Mouse (Mus musculus) stomach, embryonic 16.5 days (tissue): ENCODE measurements around the gene Sos2. TPM values are rescaled to one million over a fixed set of nuclear protein-coding genes. Genes with fewer than 3 reads are reported as not detected.
A peak's percentile ranks its signal among the peaks of the same experiment; 100 is the strongest.

Source experiments
- ATAC-seq: fragments of 200-750 bp; cut with Nextera tagmentation; 2 replicates; pipeline ENCODE4 v1.8.0; 2017; ENCODE audit warnings: moderate number of reproducible peaks, moderate TSS enrichment; ENCODE audit not compliant: insufficient read depth, low FRiP score
- H3K27ac ChIP-seq: fragments of 300-500 bp; sonication (generic); 2 replicates; pipeline ENCODE4 v1.5.1; 2014; ENCODE audit warnings: low read length
- H3K27me3 ChIP-seq: fragments of 300-500 bp; sonication (generic); 2 replicates; pipeline ENCODE4 v1.6.1; 2014; ENCODE audit warnings: low read length, control low read depth, mixed read lengths; ENCODE audit not compliant: control insufficient read depth, insufficient read depth
- H3K36me3 ChIP-seq: fragments of 300-500 bp; sonication (generic); 2 replicates; pipeline ENCODE4 v1.6.1; 2014; ENCODE audit warnings: low read length; ENCODE audit not compliant: control insufficient read depth, insufficient read depth
- H3K4me1 ChIP-seq: fragments of 300-500 bp; sonication (generic); 2 replicates; pipeline ENCODE4 v1.6.1; 2014; ENCODE audit warnings: low read length, control low read depth, mixed read lengths; ENCODE audit not compliant: control insufficient read depth, insufficient read depth
- H3K4me2 ChIP-seq: fragments of 300-500 bp; sonication (generic); 2 replicates; pipeline ENCODE4 v1.6.1; 2014; ENCODE audit warnings: low read depth, low read length, mixed read lengths
- H3K4me3 ChIP-seq: fragments of 300-500 bp; sonication (generic); replicated peaks from 2 replicates; pipeline ENCODE4 v1.5.1; 2014; ENCODE audit warnings: mild to moderate bottlenecking, low read length
- H3K9ac ChIP-seq: fragments of 300-500 bp; sonication (generic); 2 replicates; pipeline ENCODE4 v1.6.1; 2014; ENCODE audit warnings: low read length
- H3K9me3 ChIP-seq: fragments of 300-500 bp; sonication (generic); replicated peaks from 2 replicates; pipeline ENCODE4 v1.6.1; 2016; ENCODE audit warnings: low read length, control low read depth; ENCODE audit not compliant: control insufficient read depth
- WGBS: fragments of 180-500 bp; shearing (Covaris S2); extraction: QIAGEN DNeasy Blood & Tissue Kit; methylation state at CpG from one replicate; pipeline ENCODE4 v1.1.7; 2014; 5-methylcytosine and 5-hydroxymethylcytosine counted together
- polyA plus RNA-seq: library from polyadenylated mRNA; unstranded; fragments of >200 nt; fragmentation: Nextera tagmentation; extraction: Ambion mirVana; gene quantifications from 2 replicates; pipeline ENCODE4 v1.2.1, GENCODE M21; 2015

The Sos2 gene
- 8.2 and 11.8 TPM in 2 replicates for polyA plus RNA-seq

DNA sequence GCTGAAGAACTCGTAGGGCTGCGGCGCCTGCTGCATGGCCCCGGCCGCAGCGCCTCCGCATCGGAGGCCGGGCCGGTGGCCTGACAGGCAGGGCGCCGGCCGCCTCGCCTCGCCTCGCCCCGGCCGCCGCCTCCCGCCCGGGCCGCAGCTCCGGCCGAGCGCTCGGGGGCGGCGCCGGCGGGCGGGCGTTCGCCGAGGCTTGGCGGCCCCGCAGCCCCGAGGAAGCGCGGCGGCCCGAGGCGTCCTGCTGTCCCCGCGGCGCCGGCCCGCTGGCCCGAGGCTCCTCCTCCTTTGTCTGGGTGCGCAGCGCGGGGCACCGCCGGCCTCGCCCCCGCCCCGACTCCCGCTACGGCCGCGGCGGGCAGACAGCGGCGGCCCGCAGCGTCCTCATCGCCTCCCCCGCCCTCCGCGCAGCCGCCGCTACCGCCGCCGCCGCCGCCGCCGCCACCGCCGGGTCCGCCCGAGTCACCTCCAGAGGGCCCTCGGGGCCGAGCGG is at the start of gene Sos2:
Gene Sos2, minus strand, starts transcription at position 287 of the 496 bp plus-strand sequence.
- Histone ChIP-seq H3K4me1 (peaks cover 18% of the 10 kb centered on the region), H3K9ac (peak within 1 kb of the TSS; percentile 98), H3K36me3 (no peaks in the 10 kb centered on the region), H3K4me2 (peak within 1 kb of the TSS; percentile 92), H3K27me3 (no peaks in the 10 kb centered on the region), H3K9me3 (no peaks in the 10 kb centered on the region), H3K4me3 (peak within 1 kb of the TSS; percentile 94), H3K27ac (peak within 1 kb of the TSS; percentile 99)
- under 1% methylated on average over 58 of the region's 85 CpGs for WGBS
- peak; percentile 83 for ATAC-seq

GRCm38 (mm10) chr12:69730306-69730705 is 48.7 kb upstream of the Sos2 start:
- no peak overlapping the region for H3K9ac ChIP-seq
- no peak for ATAC-seq
- no peaks in the 10 kb centered on the region for H3K27me3 ChIP-seq
- no peaks in the 10 kb centered on the region for H3K9me3 ChIP-seq
- H3K36me3 ChIP-seq = no peaks in the 10 kb centered on the region
- 91% methylated on average over 1 of the region's 1 CpGs for WGBS
- H3K4me3 ChIP-seq = no peak overlapping the region
- H3K27ac ChIP-seq = no peak overlapping the region
- no peak overlapping the region for H3K4me2 ChIP-seq
- peaks cover 3% of the 10 kb centered on the region; the same call in 1 of the 2 replicates for H3K4me1 ChIP-seq

GRCm38 (mm10) chr12:69729246-69729645 is 47.6 kb upstream of the Sos2 start:
- H3K4me3 ChIP-seq = no peak overlapping the region
- 85% methylated on average over 1 of the region's 1 CpGs for WGBS
- H3K27me3 ChIP-seq = no peaks in the 10 kb centered on the region
- no peak overlapping the region for H3K27ac ChIP-seq
- H3K4me2 ChIP-seq = no peak overlapping the region
- no peak for ATAC-seq
- H3K9me3 ChIP-seq = no peaks in the 10 kb centered on the region
- H3K36me3 ChIP-seq = no peaks in the 10 kb centered on the region
- H3K4me1 ChIP-seq = peaks cover 4% of the 10 kb centered on the region; the same call in 1 of the 2 replicates
- H3K9ac ChIP-seq = no peak overlapping the region

GRCm38 (mm10) chr12:69724711-69725460 is 43.2 kb upstream of the Sos2 start, which contains the start of the genes L2hgdh and Atp5s:
TSS of gene L2hgdh (minus strand) at chr12:69724873.
TSS of gene Atp5s (plus strand) at chr12:69724950.
- Histone ChIP-seq H3K4me2 (peak within 1 kb of the TSS; percentile 67), H3K27me3 (no peaks in the 10 kb centered on the region), H3K4me3 (peak within 1 kb of the TSS; percentile 82), H3K9ac (peak within 1 kb of the TSS; percentile 84), H3K36me3 (peaks cover 6% of the 10 kb centered on the region; the same call in 1 of the 2 replicates), H3K4me1 (peaks cover 12% of the 10 kb centered on the region; the same call in 1 of the 2 replicates), H3K27ac (peak within 1 kb of the TSS; percentile 88), H3K9me3 (0 out of 2 replicates have a peak, but pooled peaks cover under 1% of the 10 kb centered on the region)
- WGBS = under 1% methylated on average over 54 of the region's 60 CpGs
- peak; percentile 97 for ATAC-seq

DNA sequence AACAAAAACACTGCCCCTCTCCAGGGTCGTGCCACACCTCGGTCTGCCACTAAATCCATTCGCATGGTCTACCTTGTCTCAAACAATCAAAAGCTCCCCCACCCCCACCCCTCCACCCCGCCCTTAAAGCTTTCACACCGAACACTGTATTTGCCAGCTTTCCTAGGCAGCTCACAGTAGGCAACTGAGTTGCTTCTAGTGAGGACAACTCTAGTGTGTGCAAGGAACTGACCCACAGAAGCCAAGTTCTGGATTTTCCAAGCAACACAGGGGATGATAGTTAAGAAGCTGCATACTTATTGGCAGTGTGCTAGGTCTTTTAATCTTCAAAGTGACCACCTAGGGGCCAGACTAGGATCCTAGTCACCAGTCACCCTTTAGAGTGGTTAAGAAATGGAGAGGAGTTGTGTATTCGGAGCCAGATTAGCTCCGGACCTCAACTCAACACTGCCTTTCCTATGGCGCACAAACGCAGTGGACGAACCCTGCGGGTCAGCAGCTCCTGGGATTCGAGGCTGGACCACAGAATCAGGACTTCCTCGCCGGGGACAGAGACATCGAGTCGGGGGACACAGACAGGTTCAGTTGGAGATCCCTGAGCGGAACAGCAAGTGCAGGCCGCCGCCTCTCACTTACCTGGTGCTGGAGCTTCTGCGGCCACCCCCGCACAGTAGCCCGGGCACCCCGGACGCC is 42.5 kb upstream of the Sos2 start:
- peak overlapping the region; percentile 67 for H3K4me2 ChIP-seq
- peaks cover 14% of the 10 kb centered on the region; the same call in 1 of the 2 replicates for H3K36me3 ChIP-seq
- 2% methylated on average over 24 of the region's 24 CpGs for WGBS
- peaks cover 12% of the 10 kb centered on the region; the same call in 1 of the 2 replicates for H3K4me1 ChIP-seq
- no peaks in the 10 kb centered on the region for H3K27me3 ChIP-seq
- H3K9ac ChIP-seq = peak overlapping the region; percentile 81
- peak overlapping the region; percentile 82 for H3K4me3 ChIP-seq
- H3K27ac ChIP-seq = peak overlapping the region; percentile 12; the same call in 1 of the 2 replicates
- H3K9me3 ChIP-seq = 0 out of 2 replicates have a peak, but pooled peaks cover 8% of the 10 kb centered on the region
- no peak for ATAC-seq

- H3K4me2 ChIP-seq = peak overlapping the region; percentile 67
- no peak overlapping the region for H3K9ac ChIP-seq
- H3K9me3 ChIP-seq = 0 out of 2 replicates have a peak, but pooled peaks cover 10% of the 10 kb centered on the region
- no peaks in the 10 kb centered on the region for H3K27me3 ChIP-seq
- 45% methylated on average over 2 of the region's 2 CpGs for WGBS
- H3K27ac ChIP-seq = no peak overlapping the region
- H3K4me1 ChIP-seq = peaks cover 12% of the 10 kb centered on the region; the same call in 1 of the 2 replicates
- ATAC-seq = no peak
- peak overlapping the region; percentile 82 for H3K4me3 ChIP-seq
- peaks cover 16% of the 10 kb centered on the region; the same call in 1 of the 2 replicates for H3K36me3 ChIP-seq
Observed at GRCm38 (mm10) chr12:69723376-69723775, 41.7 kb upstream of the Sos2 start.

- no peaks in the 10 kb centered on the region for H3K27me3 ChIP-seq
- no peak overlapping the region for H3K9ac ChIP-seq
- no peak overlapping the region for H3K4me2 ChIP-seq
- ATAC-seq = no peak
- H3K9me3 ChIP-seq = 0 out of 2 replicates have a peak, but pooled peaks cover 10% of the 10 kb centered on the region
- H3K27ac ChIP-seq = no peak overlapping the region
- H3K36me3 ChIP-seq = peaks cover 20% of the 10 kb centered on the region; the same call in 1 of the 2 replicates
- WGBS = 87% methylated on average over 3 of the region's 3 CpGs
- peaks cover 12% of the 10 kb centered on the region; the same call in 1 of the 2 replicates for H3K4me1 ChIP-seq
- no peak overlapping the region for H3K4me3 ChIP-seq
Observed at GRCm38 (mm10) chr12:69722857-69723256, 41.2 kb upstream of the Sos2 start.

- H3K27ac ChIP-seq = no peak overlapping the region
- no peak for ATAC-seq
- no peak overlapping the region for H3K9ac ChIP-seq
- no peak overlapping the region for H3K4me3 ChIP-seq
- peaks cover 4% of the 10 kb centered on the region; the same call in 1 of the 2 replicates for H3K36me3 ChIP-seq
- no peak overlapping the region for H3K4me2 ChIP-seq
- H3K4me1 ChIP-seq = no peaks in the 10 kb centered on the region
- H3K27me3 ChIP-seq = no peaks in the 10 kb centered on the region
- H3K9me3 ChIP-seq = no peaks in the 10 kb centered on the region
Observed at GRCm38 (mm10) chr12:69713628-69714027, 32.0 kb upstream of the Sos2 start.
